Mouse (Mus musculus) hindlimb bud, embryonic 11.5 days (tissue): Measurements from ENCODE around the gene Creg1.

Source experiments
- DNase-seq: peaks from one replicate; pipeline ENCODE4 v3.0.0-alpha.2; 2012; ENCODE audit warnings: low read depth, low spot score; ENCODE audit errors: extremely low spot score

Creg1 gene

GRCm38 (mm10) chr1:165763635-165764372 lies at the start of gene Creg1:
Creg1 (plus strand) TSS chr1:165763746.
- DNase-seq, result no peak

GRCm38 (mm10) chr1:165713798-165714197 lies 49.7 kb upstream of the Creg1 start:
- DNase-seq, result no peak

GRCm38 (mm10) chr1:165716426-165716825 lies 47.1 kb upstream of the Creg1 start:
- no peak for DNase-seq

- DNase-seq, result no peak
Measured at GRCm38 (mm10) chr1:165717711-165718542, 45.6 kb upstream of the Creg1 start.

GRCm38 (mm10) chr1:165718543-165719105 lies 44.9 kb upstream of the Creg1 start:
- no peak for DNase-seq

GRCm38 (mm10) chr1:165722531-165723123 lies 40.9 kb upstream of the Creg1 start:
- DNase-seq, result no peak

GRCm38 (mm10) chr1:165724219-165725033 lies 39.1 kb upstream of the Creg1 start:
- DNase-seq, result no peak

GRCm38 (mm10) chr1:165725039-165725644 lies 38.4 kb upstream of the Creg1 start:
- no peak for DNase-seq

GRCm38 (mm10) chr1:165726986-165727385 lies 36.6 kb upstream of the Creg1 start:
- no peak for DNase-seq

GRCm38 (mm10) chr1:165728057-165728639 lies 35.4 kb upstream of the Creg1 start:
- no peak for DNase-seq

- no peak for DNase-seq
Measured at GRCm38 (mm10) chr1:165730129-165730528, 33.4 kb upstream of the Creg1 start.

- DNase-seq, result no peak
Measured at GRCm38 (mm10) chr1:165731553-165731952, 32.0 kb upstream of the Creg1 start.

GRCm38 (mm10) chr1:165734840-165735239 lies 28.7 kb upstream of the Creg1 start:
- no peak for DNase-seq

- DNase-seq, result peak; percentile 84
Measured at GRCm38 (mm10) chr1:165735826-165736818, 27.4 kb upstream of the Creg1 start.

GRCm38 (mm10) chr1:165737451-165737850 lies 26.1 kb upstream of the Creg1 start:
- DNase-seq, result no peak

GRCm38 (mm10) chr1:165737867-165738266 lies 25.7 kb upstream of the Creg1 start:
- no peak for DNase-seq

GRCm38 (mm10) chr1:165738985-165739384 lies 24.6 kb upstream of the Creg1 start:
- DNase-seq, result no peak

- no peak for DNase-seq
Measured at GRCm38 (mm10) chr1:165741989-165742388, 21.6 kb upstream of the Creg1 start.

- no peak for DNase-seq
Measured at GRCm38 (mm10) chr1:165748053-165748452, 15.5 kb upstream of the Creg1 start.
